Mouse (Mus musculus): ENCODE measurements around the gene a. TPM values are rescaled to one million over a fixed set of nuclear protein-coding genes. Genes with fewer than 3 reads are reported as not detected.

The a gene
- polyA plus RNA-seq, 1 experiment from 2014 or later = 3.8 TPM

- DNase-seq (no peak), ATAC-seq (ENCODE audit: low FRiP score, low TSS enrichment) (no peak)
- Histone ChIP-seq H3K27me3 (ENCODE audit: control insufficient read depth, insufficient read depth, low read length) (no peaks in the 10 kb centered on the region), H3K27ac (replicated peaks; ENCODE audit: low read depth, low read length) (no peak overlapping the region), H3K36me3 (ENCODE audit: control insufficient read depth, insufficient read depth, low read length) (peaks cover 3% of the 10 kb centered on the region; the same call in 1 of the 2 replicates), H3K9ac (replicated peaks; ENCODE audit: low read length) (no peak overlapping the region), H3K9me3 (ENCODE audit: control insufficient read depth, low read length) (no peaks in the 10 kb centered on the region), H3K4me2 (ENCODE audit: low read length) (no peak overlapping the region), H3K4me1 (ENCODE audit: control insufficient read depth, insufficient read depth, low read length) (no peaks in the 10 kb centered on the region), H3K4me3 (replicated peaks; ENCODE audit: low read depth, low read length) (no peak overlapping the region)
Measured at GRCm38 (mm10) chr2:154848086-154848485, 56.9 kb downstream of the a start.

- Histone ChIP-seq H3K4me2 (ENCODE audit: low read length) (no peak overlapping the region), H3K9ac (replicated peaks; ENCODE audit: low read length) (no peak overlapping the region), H3K27me3 (ENCODE audit: control insufficient read depth, insufficient read depth, low read length) (no peaks in the 10 kb centered on the region), H3K4me3 (replicated peaks; ENCODE audit: low read depth, low read length) (no peak overlapping the region), H3K36me3 (ENCODE audit: control insufficient read depth, insufficient read depth, low read length) (peaks cover 15% of the 10 kb centered on the region), H3K27ac (replicated peaks; ENCODE audit: low read depth, low read length) (no peak overlapping the region), H3K9me3 (ENCODE audit: control insufficient read depth, low read length) (no peaks in the 10 kb centered on the region), H3K4me1 (ENCODE audit: control insufficient read depth, insufficient read depth, low read length) (no peaks in the 10 kb centered on the region)
- no peak for ATAC-seq (ENCODE audit: low FRiP score, low TSS enrichment)
- DNase-seq = peak; percentile 88
- WGBS = 89% methylated on average over 1 of the region's 1 CpGs
Measured at GRCm38 (mm10) chr2:154855383-154855782, 64.2 kb downstream of the a start.

GRCm38 (mm10) chr2:154863672-154864071 lies 72.5 kb downstream of the a start:
- Histone ChIP-seq H3K27ac (replicated peaks; ENCODE audit: low read depth, low read length) (no peak overlapping the region), H3K4me3 (replicated peaks; ENCODE audit: low read depth, low read length) (no peak overlapping the region), H3K4me1 (ENCODE audit: control insufficient read depth, insufficient read depth, low read length) (no peaks in the 10 kb centered on the region), H3K36me3 (ENCODE audit: control insufficient read depth, insufficient read depth, low read length) (peaks cover 71% of the 10 kb centered on the region), H3K9me3 (ENCODE audit: control insufficient read depth, low read length) (no peaks in the 10 kb centered on the region), H3K27me3 (ENCODE audit: control insufficient read depth, insufficient read depth, low read length) (no peaks in the 10 kb centered on the region), H3K9ac (replicated peaks; ENCODE audit: low read length) (no peak overlapping the region), H3K4me2 (ENCODE audit: low read length) (no peak overlapping the region)
- ATAC-seq (ENCODE audit: low FRiP score, low TSS enrichment) (no peak), DNase-seq (no peak)
- WGBS = 93% methylated on average over 13 of the region's 13 CpGs

- DNase-seq = no peak
- Histone ChIP-seq H3K27me3 (ENCODE audit: control insufficient read depth, insufficient read depth, low read length) (no peaks in the 10 kb centered on the region), H3K27ac (replicated peaks; ENCODE audit: low read depth, low read length) (no peak overlapping the region), H3K4me2 (ENCODE audit: low read length) (no peak overlapping the region), H3K4me3 (replicated peaks; ENCODE audit: low read depth, low read length) (no peak overlapping the region), H3K9me3 (ENCODE audit: control insufficient read depth, low read length) (no peaks in the 10 kb centered on the region), H3K9ac (replicated peaks; ENCODE audit: low read length) (no peak overlapping the region), H3K36me3 (ENCODE audit: control insufficient read depth, insufficient read depth, low read length) (peaks cover 75% of the 10 kb centered on the region), H3K4me1 (ENCODE audit: control insufficient read depth, insufficient read depth, low read length) (no peaks in the 10 kb centered on the region)
- 86% methylated on average over 3 of the region's 3 CpGs for WGBS
- no peak for ATAC-seq (ENCODE audit: low FRiP score, low TSS enrichment)
Measured at GRCm38 (mm10) chr2:154865696-154866095, 74.5 kb downstream of the a start.

GRCm38 (mm10) chr2:154868106-154868505 lies 76.9 kb downstream of the a start:
- H3K4me2 ChIP-seq (ENCODE audit: low read length) = no peak overlapping the region
- H3K27me3 ChIP-seq (ENCODE audit: control insufficient read depth, insufficient read depth, low read length) = no peaks in the 10 kb centered on the region
- DNase-seq (no peak), ATAC-seq (ENCODE audit: low FRiP score, low TSS enrichment) (no peak)
- H3K27ac ChIP-seq (replicated peaks; ENCODE audit: low read depth, low read length) = no peak overlapping the region
- H3K4me3 ChIP-seq (replicated peaks; ENCODE audit: low read depth, low read length) = no peak overlapping the region
- H3K9ac ChIP-seq (replicated peaks; ENCODE audit: low read length) = no peak overlapping the region
- no peaks in the 10 kb centered on the region for H3K4me1 ChIP-seq (ENCODE audit: control insufficient read depth, insufficient read depth, low read length)
- H3K36me3 ChIP-seq (ENCODE audit: control insufficient read depth, insufficient read depth, low read length) = peaks cover 80% of the 10 kb centered on the region
- WGBS = 92% methylated on average over 1 of the region's 1 CpGs
- H3K9me3 ChIP-seq (ENCODE audit: control insufficient read depth, low read length) = no peaks in the 10 kb centered on the region

- ATAC-seq (ENCODE audit: low FRiP score, low TSS enrichment) = no peak
- peaks cover 79% of the 10 kb centered on the region for H3K36me3 ChIP-seq (ENCODE audit: control insufficient read depth, insufficient read depth, low read length)
- no peaks in the 10 kb centered on the region for H3K4me1 ChIP-seq (ENCODE audit: control insufficient read depth, insufficient read depth, low read length)
- DNase-seq = no peak
- H3K4me3 ChIP-seq (replicated peaks; ENCODE audit: low read depth, low read length) = no peak overlapping the region
- H3K9me3 ChIP-seq (ENCODE audit: control insufficient read depth, low read length) = no peaks in the 10 kb centered on the region
- no peak overlapping the region for H3K9ac ChIP-seq (replicated peaks; ENCODE audit: low read length)
- no peaks in the 10 kb centered on the region for H3K27me3 ChIP-seq (ENCODE audit: control insufficient read depth, insufficient read depth, low read length)
- no peak overlapping the region for H3K4me2 ChIP-seq (ENCODE audit: low read length)
- H3K27ac ChIP-seq (replicated peaks; ENCODE audit: low read depth, low read length) = no peak overlapping the region
Measured at GRCm38 (mm10) chr2:154869954-154870641, 78.9 kb downstream of the a start.

- no peaks in the 10 kb centered on the region for H3K4me1 ChIP-seq (ENCODE audit: control insufficient read depth, insufficient read depth, low read length)
- no peaks in the 10 kb centered on the region for H3K27me3 ChIP-seq (ENCODE audit: control insufficient read depth, insufficient read depth, low read length)
- H3K4me2 ChIP-seq (ENCODE audit: low read length) = no peak overlapping the region
- H3K4me3 ChIP-seq (replicated peaks; ENCODE audit: low read depth, low read length) = no peak overlapping the region
- ATAC-seq (ENCODE audit: low FRiP score, low TSS enrichment) (no peak), DNase-seq (no peak)
- H3K27ac ChIP-seq (replicated peaks; ENCODE audit: low read depth, low read length) = no peak overlapping the region
- peaks cover 64% of the 10 kb centered on the region for H3K36me3 ChIP-seq (ENCODE audit: control insufficient read depth, insufficient read depth, low read length)
- no peaks in the 10 kb centered on the region for H3K9me3 ChIP-seq (ENCODE audit: control insufficient read depth, low read length)
- H3K9ac ChIP-seq (replicated peaks; ENCODE audit: low read length) = no peak overlapping the region
- WGBS = 91% methylated on average over 2 of the region's 2 CpGs
Measured at GRCm38 (mm10) chr2:154876621-154877020, 85.4 kb downstream of the a start.

- H3K9ac ChIP-seq (replicated peaks; ENCODE audit: low read length) = peak overlapping the region; percentile 83
- no peak overlapping the region for H3K27ac ChIP-seq (replicated peaks; ENCODE audit: low read depth, low read length)
- no peaks in the 10 kb centered on the region for H3K9me3 ChIP-seq (ENCODE audit: control insufficient read depth, low read length)
- ATAC-seq (ENCODE audit: low FRiP score, low TSS enrichment) (no peak), DNase-seq (no peak)
- H3K4me1 ChIP-seq (ENCODE audit: control insufficient read depth, insufficient read depth, low read length) = peaks cover 19% of the 10 kb centered on the region
- peaks cover 14% of the 10 kb centered on the region for H3K36me3 ChIP-seq (ENCODE audit: control insufficient read depth, insufficient read depth, low read length)
- WGBS = 19% methylated on average over 2 of the region's 2 CpGs
- H3K4me3 ChIP-seq (replicated peaks; ENCODE audit: low read depth, low read length) = peak overlapping the region; percentile 91
- peak overlapping the region; percentile 83 for H3K4me2 ChIP-seq (ENCODE audit: low read length)
- no peaks in the 10 kb centered on the region for H3K27me3 ChIP-seq (ENCODE audit: control insufficient read depth, insufficient read depth, low read length)
Measured at GRCm38 (mm10) chr2:154891585-154891984, 100.4 kb downstream of the a start.

GRCm38 (mm10) chr2:154892201-154893044 lies 101.2 kb downstream of the a start, which contains the start of gene Eif2s2:
Gene Eif2s2 (minus strand): TSS chr2:154892935.
- H3K4me2 ChIP-seq (ENCODE audit: low read length) = peak within 1 kb of the TSS; percentile 83
- WGBS = under 1% methylated on average over 75 of the region's 75 CpGs
- DNase-seq (peak; percentile 99), ATAC-seq (ENCODE audit: low FRiP score, low TSS enrichment) (peak; percentile 96)
- peaks cover 6% of the 10 kb centered on the region for H3K36me3 ChIP-seq (ENCODE audit: control insufficient read depth, insufficient read depth, low read length)
- peak within 1 kb of the TSS; percentile 83 for H3K9ac ChIP-seq (replicated peaks; ENCODE audit: low read length)
- H3K9me3 ChIP-seq (ENCODE audit: control insufficient read depth, low read length) = no peaks in the 10 kb centered on the region
- no peaks in the 10 kb centered on the region for H3K27me3 ChIP-seq (ENCODE audit: control insufficient read depth, insufficient read depth, low read length)
- H3K4me3 ChIP-seq (replicated peaks; ENCODE audit: low read depth, low read length) = peak within 1 kb of the TSS; percentile 91
- peaks cover 19% of the 10 kb centered on the region for H3K4me1 ChIP-seq (ENCODE audit: control insufficient read depth, insufficient read depth, low read length)
- H3K27ac ChIP-seq (replicated peaks; ENCODE audit: low read depth, low read length) = peak within 1 kb of the TSS; percentile 74

All from midbrain, embryonic 14.5 days (tissue).